Mouse (Mus musculus) layer of hippocampus, postnatal 25 days (tissue): Measurements from ENCODE around the gene Cdk4. TPM values are rescaled to one million over a fixed set of nuclear protein-coding genes. Genes with fewer than 3 reads are reported as not detected.
A peak's percentile ranks its signal among the peaks of the same experiment; 100 is the strongest.
"Not testable (repeated sequence)": the region's sequence is repeated elsewhere in the genome, so short reads cannot be mapped to it uniquely, and the experiment has no call there.

Experiments used
- DNase-seq, 2 experiments: peaks; one replicate each; pipeline ENCODE4 v3.0.0; 2022; ENCODE audit warnings: mixed read lengths in 2 of 2, low spot score in 1 of 2; ENCODE audit errors: extremely low spot score in 1 of 2
- total RNA-seq, 2 experiments: library from RNA; stranded (reverse); gene quantifications; 2 replicates each; pipeline ENCODE4 v1.2.3; 2021

The Cdk4 gene
- total RNA-seq, 2 experiments from 2014 or later: 104 to 110 TPM

DNA sequence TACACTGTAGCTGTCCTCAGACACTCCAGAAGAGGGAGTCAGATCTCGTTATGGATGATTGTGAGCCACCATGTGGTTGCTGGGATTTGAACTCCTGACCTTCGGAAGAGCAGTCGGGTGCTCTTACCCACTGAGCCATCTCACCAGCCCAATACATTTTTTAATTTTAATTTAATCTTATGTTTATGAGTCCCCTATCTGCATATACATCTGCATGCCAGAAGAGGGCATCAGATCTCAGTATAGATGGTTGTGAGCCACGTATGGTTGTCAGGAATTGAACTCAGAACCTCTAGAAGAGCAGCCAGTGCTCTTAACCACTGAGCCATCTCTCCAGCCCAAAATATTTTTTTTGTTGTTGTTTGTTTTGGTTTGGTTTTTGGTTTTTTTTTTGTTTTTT is 8.9 kb downstream of the Cdk4 start:
- not testable (repeated sequence) for DNase-seq

GRCm38 (mm10) chr10:127072969-127073368 is 9.6 kb downstream of the Cdk4 start:
- not testable (repeated sequence) for DNase-seq

GRCm38 (mm10) chr10:127073981-127074380 is 10.6 kb downstream of the Cdk4 start:
- no peak for DNase-seq

- DNase-seq: no peak
Measured at GRCm38 (mm10) chr10:127075080-127075479, 11.7 kb downstream of the Cdk4 start, which contains the start of gene Agap2. TSS of gene Agap2 (plus strand) at chr10:127075284.

DNA sequence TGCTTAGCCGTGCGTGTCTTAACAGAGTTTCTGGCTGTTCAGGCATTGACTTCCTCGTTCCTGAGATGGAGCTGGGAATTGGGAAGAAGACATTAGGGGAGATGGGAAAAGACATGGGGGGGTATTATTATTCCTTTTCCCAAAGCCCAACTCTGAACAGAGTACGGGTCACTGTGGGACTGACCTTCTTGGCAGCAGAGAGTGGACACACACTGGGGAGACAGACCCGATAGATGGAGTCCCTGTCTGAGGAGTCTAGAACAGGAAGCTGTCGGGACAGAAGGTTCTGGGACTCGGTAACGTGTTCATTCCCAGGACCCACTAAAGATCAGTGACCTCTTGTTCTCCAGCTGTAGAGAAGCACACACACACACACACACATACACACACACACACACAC is 12.3 kb downstream of the Cdk4 start:
- DNase-seq: no peak

GRCm38 (mm10) chr10:127076082-127076481 is 12.7 kb downstream of the Cdk4 start:
- no peak for DNase-seq

- DNase-seq: no peak
Measured at GRCm38 (mm10) chr10:127077515-127077914, 14.2 kb downstream of the Cdk4 start.

DNA sequence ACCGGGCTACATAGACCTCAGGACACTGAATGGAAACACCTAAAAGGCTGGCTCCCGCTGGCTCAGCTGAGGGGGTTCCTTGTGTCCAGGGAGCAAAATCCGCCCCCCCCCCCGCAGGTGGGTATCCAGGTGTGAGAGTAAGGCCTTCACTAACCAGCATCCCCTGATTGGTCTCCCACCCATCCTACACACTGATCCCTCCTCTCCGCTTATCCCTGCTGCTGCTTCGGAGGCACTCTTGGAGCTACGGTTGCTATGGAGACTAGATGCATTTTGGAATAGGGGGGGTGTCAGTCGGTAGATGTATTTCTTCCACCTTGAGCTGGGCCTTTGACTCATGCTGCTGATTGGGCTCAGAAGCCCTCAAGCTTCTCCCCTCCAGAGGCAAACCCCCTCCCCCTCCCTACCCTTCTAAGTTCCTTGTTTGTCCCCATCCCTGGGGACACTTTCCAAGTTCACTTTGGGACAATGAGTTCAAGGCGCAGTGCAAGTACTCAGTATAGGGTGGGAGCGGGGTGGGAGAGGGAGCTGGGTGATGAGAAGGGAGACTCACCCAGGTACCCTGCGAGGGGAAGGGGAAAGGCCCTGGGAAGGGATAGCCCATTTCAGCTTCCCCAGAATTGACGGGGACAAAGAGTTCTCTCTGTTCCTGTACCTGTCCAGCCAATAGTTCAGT is 14.8 kb downstream of the Cdk4 start:
- DNase-seq: no peak

GRCm38 (mm10) chr10:127078677-127079575 is 15.6 kb downstream of the Cdk4 start:
- DNase-seq: peak; percentile 51 to 81

DNA sequence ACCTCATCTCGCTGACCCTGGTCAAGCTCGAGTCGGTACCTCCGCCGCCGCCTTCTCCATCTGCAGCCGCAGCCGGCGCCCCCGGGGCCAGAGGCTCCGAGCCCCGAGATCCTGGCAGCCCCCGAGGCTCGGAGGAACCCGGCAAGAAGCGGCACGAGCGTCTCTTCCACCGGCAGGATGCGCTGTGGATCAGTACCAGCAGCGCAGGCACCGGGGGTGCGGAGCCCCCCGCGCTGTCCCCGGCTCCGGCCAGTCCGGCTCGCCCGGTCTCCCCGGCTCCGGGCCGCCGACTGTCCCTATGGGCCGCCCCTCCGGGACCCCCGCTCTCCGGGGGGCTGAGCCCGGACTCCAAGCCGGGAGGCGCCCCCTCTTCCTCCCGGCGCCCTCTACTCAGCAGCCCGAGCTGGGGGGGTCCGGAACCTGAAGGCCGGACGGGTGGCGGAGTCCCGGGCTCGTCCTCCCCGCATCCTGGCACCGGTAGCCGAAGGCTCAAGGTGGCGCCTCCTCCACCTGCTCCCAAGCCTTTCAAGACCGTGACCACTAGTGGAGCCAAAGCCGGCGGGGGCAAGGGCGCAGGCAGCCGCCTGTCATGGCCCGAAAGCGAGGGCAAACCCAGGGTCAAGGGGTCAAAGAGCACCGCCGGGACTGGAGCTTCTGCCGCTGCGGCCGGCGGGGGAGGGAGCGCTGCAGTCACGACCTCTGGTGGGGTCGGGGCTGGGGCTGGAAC is 16.5 kb downstream of the Cdk4 start:
- peak; percentile 44 to 45 for DNase-seq

- DNase-seq: peak; percentile 55 to 57
Measured at GRCm38 (mm10) chr10:127080901-127081780, 17.8 kb downstream of the Cdk4 start.

DNA sequence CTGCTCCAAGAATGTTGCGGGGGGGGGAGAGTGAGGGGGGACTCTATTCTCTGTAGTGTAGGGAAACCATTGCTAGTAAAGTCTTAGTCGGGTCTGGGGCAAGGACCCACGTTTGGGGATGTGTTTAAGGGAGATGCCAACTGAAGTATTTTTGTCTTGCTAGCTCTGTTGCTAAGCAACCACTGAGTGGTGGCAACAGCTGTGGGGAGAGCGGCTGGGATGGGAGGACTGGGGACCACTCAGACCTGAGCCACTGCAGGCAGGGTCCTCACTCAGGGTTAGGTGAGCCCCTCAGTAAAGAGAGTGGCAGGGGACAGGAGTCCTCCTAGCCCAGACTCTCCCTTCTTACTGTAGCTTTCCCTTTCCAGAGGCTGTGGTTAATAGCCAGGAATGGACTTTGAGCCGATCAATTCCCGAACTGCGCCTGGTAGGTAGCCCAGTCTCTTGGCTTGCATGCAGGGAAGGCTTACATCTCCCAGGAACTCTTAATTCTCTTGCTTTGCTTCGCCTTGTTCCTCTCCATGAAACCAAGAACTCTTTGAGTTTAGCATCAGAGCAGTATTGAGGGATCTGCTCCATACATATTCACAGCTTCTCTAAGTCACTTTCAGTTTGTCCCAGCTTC is 18.8 kb downstream of the Cdk4 start:
- no peak for DNase-seq

DNA sequence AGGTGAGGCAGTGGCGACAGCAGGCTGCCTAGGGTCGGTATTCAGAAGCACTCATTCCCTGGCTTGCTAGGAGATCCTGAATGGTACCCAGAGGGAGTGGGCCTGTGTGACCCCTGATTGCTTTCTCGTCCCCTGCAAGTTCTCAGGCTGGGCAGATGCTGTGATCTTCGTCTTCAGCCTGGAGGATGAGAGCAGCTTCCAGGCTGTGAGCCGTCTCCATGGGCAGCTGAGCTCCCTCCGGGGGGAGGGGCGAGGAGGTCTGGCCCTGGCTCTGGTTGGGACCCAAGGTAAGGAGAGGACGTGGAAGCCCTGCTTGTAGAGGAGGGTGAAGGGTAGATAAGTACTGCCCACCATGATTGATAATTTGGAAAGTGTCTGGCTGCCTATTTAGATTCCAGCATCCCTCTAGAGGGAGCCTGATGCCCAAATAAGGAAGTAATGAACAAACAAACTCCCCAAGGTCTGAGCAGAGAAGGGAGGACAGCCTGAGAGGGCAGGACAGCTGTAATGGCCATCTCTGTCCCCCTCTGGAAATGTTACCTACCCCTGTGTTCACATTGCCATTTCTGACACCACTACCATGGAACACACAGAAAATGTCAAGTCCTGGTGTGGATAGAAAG is 20.1 kb downstream of the Cdk4 start:
- no peak for DNase-seq

- no peak for DNase-seq
Measured at GRCm38 (mm10) chr10:127083915-127084306, 20.6 kb downstream of the Cdk4 start.

DNA sequence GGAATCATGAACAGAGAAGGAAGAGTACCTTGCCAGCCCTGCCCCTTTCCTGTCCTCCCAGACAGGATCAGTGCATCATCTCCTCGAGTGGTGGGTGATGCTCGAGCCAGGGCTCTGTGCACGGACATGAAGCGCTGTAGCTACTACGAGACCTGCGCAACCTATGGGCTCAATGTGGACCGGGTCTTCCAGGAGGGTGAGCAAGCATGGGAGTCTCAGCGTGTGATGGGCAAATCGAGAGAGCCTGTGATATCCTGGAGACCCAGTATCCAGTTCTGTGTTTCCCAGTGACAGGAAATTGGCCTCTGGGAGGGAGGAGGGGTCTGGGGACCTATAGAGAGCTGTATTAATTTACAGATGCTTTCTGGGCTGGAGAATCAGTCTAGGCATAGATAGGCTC is 21.7 kb downstream of the Cdk4 start:
- no peak for DNase-seq

DNA sequence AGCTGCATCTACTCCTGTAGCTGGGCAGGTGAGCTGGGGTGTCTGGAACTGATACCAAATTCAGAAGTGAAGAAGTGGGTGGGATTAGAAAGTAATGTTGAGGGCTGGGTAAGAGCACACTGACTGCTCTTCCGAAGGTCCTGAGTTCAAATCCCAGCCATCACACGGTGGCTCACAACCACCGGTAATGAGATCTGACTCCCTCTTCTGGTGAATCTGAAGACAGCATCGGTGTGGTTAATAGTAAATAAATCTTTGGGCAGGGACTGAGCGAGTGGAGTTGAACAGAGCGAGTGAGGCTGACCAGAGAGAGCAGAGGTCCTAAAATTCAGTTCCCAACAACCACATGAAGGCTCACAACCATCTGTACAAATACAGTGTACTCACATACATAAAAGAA is 22.3 kb downstream of the Cdk4 start:
- no peak for DNase-seq

- peak in 1 of 2 experiments; percentile 52 for DNase-seq
Measured at GRCm38 (mm10) chr10:127090560-127091411, 27.5 kb downstream of the Cdk4 start.
